Mouse (Mus musculus): Measurements from ENCODE around the gene Hdac7. TPM values are rescaled to one million over a fixed set of nuclear protein-coding genes. Genes with fewer than 3 reads are reported as not detected.
A peak's percentile ranks its signal among the peaks of the same experiment; 100 is the strongest.

Hdac7 gene
- polyA plus RNA-seq, 1 experiment from 2014 or later, result 33.0 TPM

DNA sequence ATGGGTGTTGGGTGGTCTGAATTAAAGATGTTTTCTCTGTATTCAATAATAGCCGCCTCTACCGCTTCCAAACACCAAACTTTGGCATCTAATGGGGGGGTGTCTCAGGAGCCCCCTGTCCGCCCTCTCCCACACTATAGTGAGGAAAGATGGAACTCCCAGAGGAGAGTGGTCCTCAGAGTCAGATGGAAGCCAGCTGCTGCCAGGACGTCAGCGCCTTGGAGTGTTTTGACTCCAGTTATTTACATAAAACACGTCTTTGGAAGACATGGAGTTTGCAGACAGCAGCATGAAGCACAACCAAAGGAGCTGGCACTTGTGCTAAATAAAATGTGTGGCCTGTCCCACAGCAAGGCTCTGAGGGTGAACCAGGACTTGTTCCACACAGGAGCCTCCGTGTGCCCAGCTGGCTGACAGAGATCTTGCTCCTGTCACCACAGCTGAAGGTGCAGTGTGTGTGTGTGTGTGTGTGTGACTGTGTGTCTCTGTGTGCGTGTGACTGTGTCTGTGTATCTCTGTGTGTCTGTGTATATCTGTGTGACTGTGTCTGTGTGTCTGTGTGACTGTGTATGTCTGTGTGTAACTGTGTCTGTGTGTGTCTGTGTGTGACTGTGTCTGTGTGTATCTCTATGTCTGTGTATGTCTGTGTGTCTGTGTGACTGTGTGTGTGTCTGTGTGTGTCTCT lies 20.2 kb upstream of the Hdac7 start:
- Histone ChIP-seq H3K27me3 (ENCODE audit: control insufficient read depth, insufficient read depth, low read length) (no peaks in the 10 kb centered on the region), H3K4me3 (ENCODE audit: low read depth, low read length) (no peak overlapping the region), H3K4me2 (replicated peaks; ENCODE audit: low read depth, low read length) (no peak overlapping the region), H3K9ac (replicated peaks; ENCODE audit: low read depth, low read length) (no peak overlapping the region), H3K4me1 (ENCODE audit: control insufficient read depth, insufficient read depth, low read length) (peaks cover 22% of the 10 kb centered on the region; the same call in 1 of the 2 replicates), H3K36me3 (ENCODE audit: control insufficient read depth, insufficient read depth, low read length) (no peaks in the 10 kb centered on the region), H3K27ac (ENCODE audit: low read length) (peak overlapping the region; percentile 55; the same call in 1 of the 2 replicates), H3K9me3 (ENCODE audit: control insufficient read depth, low read depth, low read length) (0 out of 2 replicates have a peak, but pooled peaks cover 3% of the 10 kb centered on the region)
- 35% methylated on average over 8 of the region's 8 CpGs for WGBS
- ATAC-seq (ENCODE audit: insufficient number of reproducible peaks, insufficient read depth, low FRiP score, low read depth), result peak; percentile 56; the same call in 1 of the 2 replicates

DNA sequence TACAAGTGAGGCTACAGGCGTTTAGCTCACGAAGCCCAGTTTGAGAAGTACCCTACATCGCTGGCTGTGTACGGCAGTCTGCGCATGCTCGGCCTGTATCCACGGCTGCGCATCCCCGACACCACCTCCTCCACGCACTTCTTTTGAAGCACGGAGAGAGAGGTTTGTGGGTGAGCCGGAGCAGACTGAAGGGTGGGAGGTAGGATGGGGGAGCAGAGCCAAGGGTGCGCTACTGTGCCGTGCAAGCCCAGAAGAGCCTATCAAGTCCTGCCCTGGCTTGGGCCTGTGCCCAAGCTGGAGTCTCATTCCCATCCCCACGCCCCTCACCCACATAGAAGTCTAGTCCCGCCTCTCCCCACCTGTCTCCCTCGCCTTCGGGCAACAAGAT lies 19.2 kb upstream of the Hdac7 start:
- Histone ChIP-seq H3K4me2 (replicated peaks; ENCODE audit: low read depth, low read length) (peak overlapping the region; percentile 7; the same call in 1 of the 2 replicates), H3K9ac (replicated peaks; ENCODE audit: low read depth, low read length) (no peak overlapping the region), H3K9me3 (ENCODE audit: control insufficient read depth, low read depth, low read length) (0 out of 2 replicates have a peak, but pooled peaks cover 3% of the 10 kb centered on the region), H3K4me3 (ENCODE audit: low read depth, low read length) (no peak overlapping the region), H3K27me3 (ENCODE audit: control insufficient read depth, insufficient read depth, low read length) (no peaks in the 10 kb centered on the region), H3K4me1 (ENCODE audit: control insufficient read depth, insufficient read depth, low read length) (peaks cover 22% of the 10 kb centered on the region; the same call in 1 of the 2 replicates), H3K36me3 (ENCODE audit: control insufficient read depth, insufficient read depth, low read length) (no peaks in the 10 kb centered on the region), H3K27ac (ENCODE audit: low read length) (no peak overlapping the region)
- ATAC-seq (ENCODE audit: insufficient number of reproducible peaks, insufficient read depth, low FRiP score, low read depth), result no peak; the same call in 1 of the 2 replicates
- 59% methylated on average over 18 of the region's 18 CpGs for WGBS

DNA sequence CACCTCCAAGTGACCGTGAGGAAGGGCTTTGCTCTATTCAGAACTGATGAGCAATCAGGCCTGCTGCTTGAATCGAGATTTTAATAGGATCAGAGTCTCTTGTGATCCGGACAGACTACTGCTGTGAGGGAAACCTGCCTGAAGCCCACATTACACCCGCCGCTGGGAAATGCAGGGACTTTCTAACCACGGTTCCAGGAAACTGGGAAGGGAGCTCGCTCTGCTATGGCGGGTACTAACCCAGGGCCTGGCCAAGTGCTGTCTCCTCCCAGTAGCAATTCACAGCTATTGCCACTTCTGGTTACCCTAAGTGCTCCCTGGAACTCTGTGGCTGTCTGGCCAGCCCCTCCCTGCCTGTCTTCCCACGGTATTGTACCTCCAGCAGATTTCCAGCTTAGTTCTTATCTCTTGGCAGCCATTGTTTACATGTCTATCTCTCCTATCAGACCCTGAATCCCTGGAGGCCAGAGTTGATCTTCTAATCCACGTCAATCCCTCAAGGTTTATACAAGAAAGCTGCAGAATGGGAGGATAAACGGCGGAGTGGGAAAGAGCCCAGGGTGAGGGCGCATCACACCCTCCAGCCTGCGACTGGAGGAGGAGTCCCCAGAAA lies 18.7 kb upstream of the Hdac7 start:
- Histone ChIP-seq H3K27me3 (ENCODE audit: control insufficient read depth, insufficient read depth, low read length) (no peaks in the 10 kb centered on the region), H3K9me3 (ENCODE audit: control insufficient read depth, low read depth, low read length) (0 out of 2 replicates have a peak, but pooled peaks cover 3% of the 10 kb centered on the region), H3K36me3 (ENCODE audit: control insufficient read depth, insufficient read depth, low read length) (no peaks in the 10 kb centered on the region), H3K4me1 (ENCODE audit: control insufficient read depth, insufficient read depth, low read length) (peaks cover 22% of the 10 kb centered on the region; the same call in 1 of the 2 replicates), H3K4me3 (ENCODE audit: low read depth, low read length) (no peak overlapping the region), H3K27ac (ENCODE audit: low read length) (no peak overlapping the region), H3K9ac (replicated peaks; ENCODE audit: low read depth, low read length) (no peak overlapping the region), H3K4me2 (replicated peaks; ENCODE audit: low read depth, low read length) (no peak overlapping the region; the same call in 1 of the 2 replicates)
- ATAC-seq (ENCODE audit: insufficient number of reproducible peaks, insufficient read depth, low FRiP score, low read depth), result no peak
- WGBS, result 34% methylated on average over 14 of the region's 14 CpGs

DNA sequence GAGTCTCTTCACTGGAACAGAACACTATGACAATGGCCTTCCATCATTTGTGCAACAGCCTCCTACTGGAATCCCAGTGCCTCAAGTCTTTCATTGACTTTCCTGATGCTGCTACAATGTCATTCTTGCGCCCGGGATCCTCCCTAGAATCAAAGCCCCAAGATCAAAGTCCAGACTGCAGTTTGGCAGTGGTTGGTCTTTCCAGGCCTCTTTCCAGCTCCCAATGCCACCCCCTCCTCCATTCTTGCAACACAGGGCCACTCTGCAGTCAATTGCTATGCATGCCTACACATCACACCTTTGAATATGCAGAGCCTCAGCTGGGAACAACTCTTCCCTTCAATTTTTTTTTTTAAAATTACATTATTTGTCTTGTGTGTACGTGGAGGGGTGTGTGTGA lies 16.1 kb upstream of the Hdac7 start:
- H3K9me3 ChIP-seq (ENCODE audit: control insufficient read depth, low read depth, low read length), result no peaks in the 10 kb centered on the region
- no peak overlapping the region for H3K27ac ChIP-seq (ENCODE audit: low read length)
- no peaks in the 10 kb centered on the region for H3K36me3 ChIP-seq (ENCODE audit: control insufficient read depth, insufficient read depth, low read length)
- H3K27me3 ChIP-seq (ENCODE audit: control insufficient read depth, insufficient read depth, low read length), result no peaks in the 10 kb centered on the region
- H3K4me2 ChIP-seq (replicated peaks; ENCODE audit: low read depth, low read length), result no peak overlapping the region
- no peak overlapping the region for H3K4me3 ChIP-seq (ENCODE audit: low read depth, low read length)
- peaks cover 21% of the 10 kb centered on the region; the same call in 1 of the 2 replicates for H3K4me1 ChIP-seq (ENCODE audit: control insufficient read depth, insufficient read depth, low read length)
- no peak for ATAC-seq (ENCODE audit: insufficient number of reproducible peaks, insufficient read depth, low FRiP score, low read depth)
- H3K9ac ChIP-seq (replicated peaks; ENCODE audit: low read depth, low read length), result no peak overlapping the region
- WGBS, result 85% methylated on average over 3 of the region's 3 CpGs

DNA sequence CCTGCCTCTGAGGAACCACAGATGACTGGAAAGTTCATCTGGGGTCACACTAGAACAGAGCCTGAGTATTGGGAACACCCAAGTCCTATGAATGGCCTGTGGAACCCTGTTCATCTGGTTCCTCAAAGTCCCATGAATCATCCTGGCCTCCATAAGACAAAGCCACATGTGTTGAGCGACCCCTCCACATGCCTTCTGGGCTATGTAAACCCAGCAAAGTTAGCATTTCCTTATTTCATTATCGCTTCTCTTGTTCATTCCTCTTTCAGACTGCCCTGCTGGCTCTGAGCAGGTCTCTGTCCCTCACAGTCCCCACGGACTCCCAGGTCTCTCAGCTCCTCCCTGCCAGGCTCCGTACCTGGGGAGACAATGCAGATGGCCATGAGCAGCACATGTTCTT lies 14.1 kb upstream of the Hdac7 start:
- Histone ChIP-seq H3K4me2 (replicated peaks; ENCODE audit: low read depth, low read length) (no peak overlapping the region), H3K27me3 (ENCODE audit: control insufficient read depth, insufficient read depth, low read length) (no peaks in the 10 kb centered on the region), H3K9ac (replicated peaks; ENCODE audit: low read depth, low read length) (no peak overlapping the region), H3K27ac (ENCODE audit: low read length) (no peak overlapping the region), H3K4me1 (ENCODE audit: control insufficient read depth, insufficient read depth, low read length) (peaks cover 5% of the 10 kb centered on the region; the same call in 1 of the 2 replicates), H3K36me3 (ENCODE audit: control insufficient read depth, insufficient read depth, low read length) (no peaks in the 10 kb centered on the region), H3K9me3 (ENCODE audit: control insufficient read depth, low read depth, low read length) (no peaks in the 10 kb centered on the region), H3K4me3 (ENCODE audit: low read depth, low read length) (no peak overlapping the region)
- 75% methylated on average over 4 of the region's 4 CpGs for WGBS
- no peak for ATAC-seq (ENCODE audit: insufficient number of reproducible peaks, insufficient read depth, low FRiP score, low read depth)

DNA sequence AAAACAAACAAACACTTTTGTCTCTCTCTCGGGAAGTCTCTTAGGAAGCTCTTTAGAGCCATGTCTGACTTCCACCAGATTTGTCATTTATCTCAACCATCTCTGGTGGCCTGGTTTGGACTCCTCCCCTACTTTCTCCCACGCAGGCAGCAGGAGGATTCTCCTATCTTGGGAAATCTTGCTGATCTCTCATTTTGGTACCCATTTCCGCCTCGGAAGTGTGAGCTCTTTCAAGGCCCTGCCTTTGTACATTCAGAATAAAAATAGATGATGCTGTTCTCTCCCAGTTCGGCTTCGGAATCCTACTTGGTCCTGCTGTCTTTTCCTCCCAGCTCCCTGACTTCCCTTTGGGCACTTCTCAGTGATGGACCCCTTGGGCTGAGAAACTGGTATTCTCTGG lies 10.2 kb upstream of the Hdac7 start:
- Histone ChIP-seq H3K9ac (replicated peaks; ENCODE audit: low read depth, low read length) (no peak overlapping the region), H3K27ac (ENCODE audit: low read length) (no peak overlapping the region), H3K36me3 (ENCODE audit: control insufficient read depth, insufficient read depth, low read length) (no peaks in the 10 kb centered on the region), H3K4me2 (replicated peaks; ENCODE audit: low read depth, low read length) (no peak overlapping the region), H3K4me1 (ENCODE audit: control insufficient read depth, insufficient read depth, low read length) (no peaks in the 10 kb centered on the region), H3K9me3 (ENCODE audit: control insufficient read depth, low read depth, low read length) (no peaks in the 10 kb centered on the region), H3K27me3 (ENCODE audit: control insufficient read depth, insufficient read depth, low read length) (no peaks in the 10 kb centered on the region), H3K4me3 (ENCODE audit: low read depth, low read length) (no peak overlapping the region)
- WGBS, result 52% methylated on average over 6 of the region's 6 CpGs
- ATAC-seq (ENCODE audit: insufficient number of reproducible peaks, insufficient read depth, low FRiP score, low read depth), result no peak

DNA sequence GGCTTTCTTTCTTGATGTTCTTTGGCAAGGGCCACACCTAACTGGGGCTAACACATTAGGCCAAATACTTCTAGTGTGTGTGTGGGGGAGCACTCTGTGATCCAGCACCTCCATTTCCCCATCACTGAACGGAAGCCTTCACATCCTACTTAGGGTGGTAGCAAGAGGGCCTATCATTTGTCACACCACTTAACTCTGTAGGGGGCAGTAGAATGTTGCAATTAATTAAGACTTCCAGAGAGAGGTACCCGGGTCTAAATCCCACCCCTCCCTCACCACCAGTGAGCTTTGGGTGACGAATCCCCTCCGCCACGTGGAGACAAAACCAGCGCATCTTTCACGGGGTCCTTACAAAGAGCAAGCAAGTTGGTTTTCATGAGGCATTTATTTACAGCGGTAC lies 9.8 kb upstream of the Hdac7 start:
- H3K4me1 ChIP-seq (ENCODE audit: control insufficient read depth, insufficient read depth, low read length), result no peaks in the 10 kb centered on the region
- no peaks in the 10 kb centered on the region for H3K9me3 ChIP-seq (ENCODE audit: control insufficient read depth, low read depth, low read length)
- 44% methylated on average over 8 of the region's 8 CpGs for WGBS
- H3K4me3 ChIP-seq (ENCODE audit: low read depth, low read length), result no peak overlapping the region
- H3K9ac ChIP-seq (replicated peaks; ENCODE audit: low read depth, low read length), result no peak overlapping the region
- H3K4me2 ChIP-seq (replicated peaks; ENCODE audit: low read depth, low read length), result no peak overlapping the region
- no peaks in the 10 kb centered on the region for H3K27me3 ChIP-seq (ENCODE audit: control insufficient read depth, insufficient read depth, low read length)
- no peak for ATAC-seq (ENCODE audit: insufficient number of reproducible peaks, insufficient read depth, low FRiP score, low read depth)
- H3K27ac ChIP-seq (ENCODE audit: low read length), result no peak overlapping the region
- H3K36me3 ChIP-seq (ENCODE audit: control insufficient read depth, insufficient read depth, low read length), result no peaks in the 10 kb centered on the region

DNA sequence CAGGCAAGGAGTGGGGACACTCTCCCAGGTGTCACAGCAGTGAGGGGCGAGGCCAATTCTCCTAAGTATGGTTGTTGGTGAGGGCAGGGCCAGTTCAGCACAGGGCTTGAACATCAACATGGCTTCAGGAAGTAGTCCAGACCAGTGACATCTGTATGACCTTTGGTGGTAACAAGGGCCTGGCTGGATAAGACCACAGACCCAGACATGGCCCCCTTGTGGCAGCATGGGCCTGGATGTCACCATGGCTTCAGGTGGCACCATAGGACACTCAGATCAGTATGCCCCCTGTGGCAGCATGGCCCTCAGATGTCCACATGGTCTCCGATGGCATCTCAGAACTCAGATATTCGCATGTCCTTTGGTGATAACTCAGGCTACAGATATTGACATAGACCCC lies 8.0 kb upstream of the Hdac7 start:
- no peaks in the 10 kb centered on the region for H3K4me1 ChIP-seq (ENCODE audit: control insufficient read depth, insufficient read depth, low read length)

More for the DNA sequence above, 8.0 kb upstream of the Hdac7 start:
- H3K9me3 ChIP-seq (ENCODE audit: control insufficient read depth, low read depth, low read length), result no peaks in the 10 kb centered on the region
- no peak overlapping the region for H3K4me2 ChIP-seq (replicated peaks; ENCODE audit: low read depth, low read length)
- no peak for ATAC-seq (ENCODE audit: insufficient number of reproducible peaks, insufficient read depth, low FRiP score, low read depth)
- H3K4me3 ChIP-seq (ENCODE audit: low read depth, low read length), result no peak overlapping the region
- H3K27me3 ChIP-seq (ENCODE audit: control insufficient read depth, insufficient read depth, low read length), result no peaks in the 10 kb centered on the region
- H3K27ac ChIP-seq (ENCODE audit: low read length), result no peak overlapping the region
- WGBS, result 80% methylated on average over 3 of the region's 3 CpGs
- H3K36me3 ChIP-seq (ENCODE audit: control insufficient read depth, insufficient read depth, low read length), result no peaks in the 10 kb centered on the region
- no peak overlapping the region for H3K9ac ChIP-seq (replicated peaks; ENCODE audit: low read depth, low read length)

All from stomach, embryonic 14.5 days (tissue).